Mouse (Mus musculus) gastrocnemius, postnatal 14 days (tissue): ENCODE data around the gene 4930524J08Rik. TPM values are rescaled to one million over a fixed set of nuclear protein-coding genes. Genes with fewer than 3 reads are reported as not detected.

Experiments used
- DNase-seq: peaks from one replicate; pipeline ENCODE4 v3.0.0; 2021; ENCODE audit warnings: mixed read lengths
- intact Hi-C: fragments of 180-260 bp; cut with DNase I; formaldehyde crosslinking; loops from one replicate; pipeline ENCODE4 v1.15.1; 2025; ENCODE audit warnings: low total_unique reads
- total RNA-seq, 2 experiments: library from RNA; stranded (reverse); gene quantifications; 2 replicates each; pipeline ENCODE4 v1.2.3; 2021

4930524J08Rik gene
- total RNA-seq, 2 experiments from 2014 or later, result 0.55 to 0.64 TPM

DNA sequence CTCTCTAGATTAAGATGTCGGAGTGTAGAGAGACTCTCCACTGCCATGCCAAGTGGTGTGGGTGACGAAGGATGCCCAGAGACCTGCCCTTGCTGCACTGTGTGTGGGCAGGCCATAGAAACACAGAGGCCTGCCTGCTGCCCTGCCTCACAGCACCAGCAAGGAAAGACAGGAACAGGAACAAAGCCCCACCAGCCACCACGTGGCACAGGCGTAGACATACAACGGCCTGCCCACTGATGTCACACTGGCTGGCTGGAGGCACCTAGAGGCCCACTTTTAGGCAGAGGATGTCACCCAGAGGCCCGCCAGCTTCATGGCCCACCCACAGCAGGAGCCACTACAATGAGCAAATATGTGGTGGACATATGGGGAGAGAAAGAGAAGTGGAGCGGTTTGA is 21.2 kb downstream of the 4930524J08Rik start:
- intact Hi-C loops, result no loop called here
- no peak for DNase-seq

DNA sequence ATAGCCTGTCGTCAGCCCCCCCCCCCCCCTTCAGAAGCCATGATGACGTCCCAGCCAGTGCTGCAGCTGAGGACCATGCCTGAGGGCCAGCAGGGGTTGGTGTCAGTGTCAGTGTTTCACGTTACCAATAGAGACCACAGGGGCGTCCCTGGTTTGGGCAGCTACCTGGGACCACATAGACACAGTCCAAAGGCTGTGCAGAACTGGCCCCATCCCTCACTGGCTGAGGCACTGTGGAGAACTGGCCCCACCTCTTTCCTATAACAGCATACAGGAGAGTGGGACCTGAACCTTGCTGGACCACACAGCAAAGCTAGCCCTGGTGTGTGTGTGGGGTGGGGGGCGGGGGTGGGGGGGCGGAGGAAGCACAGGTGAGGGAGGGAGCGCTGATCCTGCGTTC is 21.6 kb downstream of the 4930524J08Rik start:
- intact Hi-C loops, result no loop called here
- DNase-seq, result no peak

DNA sequence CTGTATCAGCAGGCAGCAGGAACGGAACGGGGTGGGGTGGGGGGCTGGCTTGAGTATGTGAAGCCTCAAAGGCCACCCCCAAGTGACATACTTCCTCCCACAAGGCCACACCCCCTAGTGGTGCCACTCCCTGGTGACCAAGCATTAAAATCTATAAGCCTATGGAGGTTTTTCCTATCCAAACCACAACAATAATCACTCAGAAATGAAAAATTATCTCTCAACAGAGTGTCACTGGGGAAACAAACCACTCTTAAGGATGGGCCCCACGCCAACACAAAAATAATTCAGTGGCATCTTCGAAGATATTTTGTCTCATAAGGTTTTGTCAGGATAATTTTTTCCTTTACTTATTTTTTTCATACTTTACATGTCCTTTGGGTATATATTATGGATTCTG is 25.0 kb downstream of the 4930524J08Rik start:
- no peak for DNase-seq
- intact Hi-C loops, result no loop called here

DNA sequence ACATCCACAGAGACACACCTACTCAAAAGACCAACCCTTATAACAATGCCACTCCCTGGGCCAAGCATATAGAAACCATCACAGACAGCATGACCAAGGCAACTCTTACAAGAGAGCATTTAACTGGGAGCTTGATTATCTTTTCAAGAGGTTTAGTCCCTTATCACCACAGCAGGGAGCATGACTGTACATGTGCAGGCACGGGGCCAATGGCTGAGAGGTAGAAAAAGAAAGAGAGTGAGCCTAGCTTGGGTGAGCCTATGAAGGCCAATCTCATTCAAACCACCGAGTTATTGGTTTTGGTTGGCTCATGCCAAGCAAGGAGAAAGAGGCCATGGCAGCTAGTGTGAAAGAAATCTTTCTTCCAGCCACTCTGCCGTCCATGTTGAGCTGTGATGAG is 26.6 kb downstream of the 4930524J08Rik start:
- intact Hi-C loops, result no loop called here
- DNase-seq, result no peak

DNA sequence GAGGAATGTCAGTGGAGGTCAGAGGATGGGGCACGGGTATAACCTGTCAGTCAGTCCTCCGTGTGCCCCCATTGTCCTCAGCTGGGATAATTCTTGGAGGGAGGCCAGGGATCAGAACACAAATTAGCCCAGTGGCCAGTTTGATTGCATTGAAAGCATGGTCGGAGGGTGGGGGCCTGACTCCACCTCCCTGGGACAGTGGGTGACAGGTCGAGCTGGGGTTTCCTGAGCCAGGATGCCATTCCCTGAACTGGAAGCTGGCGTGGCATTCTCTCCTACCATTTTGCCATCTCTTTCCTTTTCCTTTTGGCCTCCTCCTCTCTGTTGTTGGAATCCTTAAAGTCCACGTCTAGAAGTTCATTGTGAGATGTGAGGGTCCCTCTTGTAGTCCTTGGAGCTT is 27.0 kb downstream of the 4930524J08Rik start:
- intact Hi-C loops, result no loop called here
- no peak for DNase-seq

DNA sequence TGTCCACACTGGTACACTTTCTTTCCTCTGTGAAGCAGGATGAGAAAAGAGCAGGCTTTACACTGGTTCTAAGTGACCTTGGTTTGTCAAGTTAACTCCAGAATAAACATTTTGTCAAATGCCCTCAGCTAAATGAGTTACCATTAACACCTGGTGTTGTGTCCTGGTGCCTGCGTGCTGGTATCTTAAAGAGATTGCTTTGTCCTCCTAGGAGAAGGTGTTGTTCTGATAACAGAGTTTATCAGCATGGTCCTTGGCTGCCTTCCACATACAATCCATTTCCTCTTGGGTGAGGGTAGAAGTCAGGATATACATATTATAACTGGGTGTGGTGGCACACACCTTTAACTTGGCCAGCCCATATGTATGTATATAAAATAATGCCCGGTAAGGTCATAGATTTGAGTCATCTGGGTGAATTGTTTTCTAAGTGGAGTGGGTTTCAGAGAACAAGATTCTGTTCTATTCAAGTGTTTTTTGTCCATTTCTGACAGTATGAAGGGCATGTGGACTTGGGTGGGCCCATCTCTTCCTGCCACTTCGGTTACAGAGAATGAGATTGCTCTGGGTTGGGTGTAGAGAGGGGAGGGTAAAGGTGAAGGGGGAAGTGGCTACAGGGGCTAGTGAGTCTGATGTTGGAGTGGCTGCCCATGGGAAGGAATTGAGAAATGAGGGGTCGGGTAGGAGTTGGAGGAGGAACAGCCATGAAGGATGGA is 27.6 kb downstream of the 4930524J08Rik start:
- DNase-seq, result no peak

DNA sequence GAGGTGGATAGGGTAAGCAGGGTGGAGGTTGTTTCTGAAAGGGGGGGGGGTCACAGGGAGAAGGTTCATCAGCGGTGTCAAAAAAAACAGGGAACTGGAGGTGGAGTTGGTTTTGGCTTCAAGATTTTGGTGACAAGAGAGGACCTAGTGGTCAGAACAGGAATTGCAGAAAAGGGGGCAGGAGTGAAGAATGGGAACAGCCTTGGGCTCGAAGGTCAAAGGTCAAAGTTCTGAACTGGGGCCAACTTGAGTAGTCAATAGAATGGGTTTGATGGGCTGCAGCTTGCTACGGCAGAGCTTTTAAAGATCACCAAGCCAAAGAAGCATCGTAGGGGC is 28.1 kb downstream of the 4930524J08Rik start:
- intact Hi-C loops, result no loop called here
- no peak for DNase-seq

More for the DNA sequence above, 27.6 kb downstream of the 4930524J08Rik start:
- intact Hi-C loops, result no loop called here

DNA sequence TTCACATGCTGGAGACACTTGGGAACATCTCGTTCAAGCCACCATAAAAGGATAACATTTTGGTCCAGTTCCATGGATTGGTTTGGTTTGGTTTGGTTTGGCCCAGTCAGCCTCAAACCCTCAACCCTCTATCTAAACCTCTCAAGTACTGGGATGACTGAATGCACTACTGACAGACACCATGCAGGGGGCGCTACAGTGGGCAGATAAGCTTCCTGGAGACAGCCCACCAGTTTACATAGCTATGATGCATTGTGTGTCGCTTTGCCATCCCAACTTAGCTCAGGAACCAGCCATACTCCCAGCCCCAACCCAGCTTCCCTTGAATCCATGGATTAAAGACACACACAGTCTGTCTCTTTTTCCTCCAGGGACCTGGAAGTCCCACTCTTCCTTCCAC is 29.6 kb downstream of the 4930524J08Rik start:
- intact Hi-C loops, result no loop called here
- no peak for DNase-seq

DNA sequence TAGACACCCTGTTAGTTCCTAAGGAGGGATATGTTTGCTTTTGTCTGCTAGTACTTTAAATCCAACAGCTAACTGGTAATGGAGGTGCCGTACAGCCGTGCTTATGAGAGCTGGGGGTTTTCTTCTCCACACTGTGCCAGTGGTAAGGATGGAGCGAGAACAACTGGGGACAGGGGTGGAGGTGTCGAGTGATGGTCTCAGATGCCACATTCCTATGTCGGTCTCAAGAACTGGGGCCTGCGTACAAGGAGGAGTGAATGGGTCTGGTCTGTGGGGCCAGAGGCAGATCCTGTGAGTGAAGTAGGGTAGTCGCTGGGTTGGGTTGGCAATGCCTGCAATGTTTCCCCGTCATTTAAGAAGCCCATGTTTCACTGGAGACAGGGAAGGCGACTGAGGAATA is 33.7 kb downstream of the 4930524J08Rik start:
- intact Hi-C loops, result no loop called here
- DNase-seq, result no peak

DNA sequence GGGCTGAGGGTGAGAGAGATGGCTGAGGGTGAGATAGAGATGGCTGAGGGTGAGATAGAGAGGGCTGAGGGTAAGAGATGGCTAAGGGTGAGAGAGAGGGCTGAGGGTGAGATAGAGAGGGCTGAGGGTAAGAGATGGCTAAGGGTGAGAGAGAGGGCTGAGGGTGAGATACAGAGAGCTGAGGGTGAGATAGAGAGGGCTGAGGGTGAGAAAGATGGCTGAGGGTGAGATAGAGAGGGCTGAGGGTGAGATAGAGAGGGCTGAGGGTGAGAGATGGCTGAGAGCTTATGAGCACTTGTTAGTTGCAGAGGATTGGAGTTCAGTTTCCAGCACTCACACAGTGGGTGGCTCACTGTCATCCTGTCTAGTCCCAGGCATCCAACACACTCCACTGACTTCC is 41.2 kb downstream of the 4930524J08Rik start:
- DNase-seq, result no peak
- intact Hi-C loops, result no loop called here

DNA sequence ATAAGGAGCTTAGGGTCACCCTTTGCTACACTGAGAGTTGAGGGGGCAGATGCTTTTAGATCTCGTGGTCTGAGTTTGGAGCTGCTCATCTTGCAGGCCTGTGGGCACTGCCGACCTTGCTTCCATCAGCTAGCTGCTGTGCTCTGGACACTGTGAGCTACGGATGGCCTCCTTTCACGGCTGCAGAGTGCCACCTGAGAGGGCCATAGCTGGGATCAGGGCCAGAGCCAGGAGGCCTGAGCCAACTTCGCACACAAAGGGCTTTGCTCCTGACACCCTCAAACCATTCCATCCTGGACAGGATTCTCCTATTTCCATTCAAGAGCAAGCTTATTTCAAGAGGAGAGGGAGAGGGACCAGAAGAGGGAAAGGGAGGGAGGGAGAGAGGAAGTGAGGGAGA is 45.5 kb downstream of the 4930524J08Rik start:
- no peak for DNase-seq
- intact Hi-C loops, result no loop called here

DNA sequence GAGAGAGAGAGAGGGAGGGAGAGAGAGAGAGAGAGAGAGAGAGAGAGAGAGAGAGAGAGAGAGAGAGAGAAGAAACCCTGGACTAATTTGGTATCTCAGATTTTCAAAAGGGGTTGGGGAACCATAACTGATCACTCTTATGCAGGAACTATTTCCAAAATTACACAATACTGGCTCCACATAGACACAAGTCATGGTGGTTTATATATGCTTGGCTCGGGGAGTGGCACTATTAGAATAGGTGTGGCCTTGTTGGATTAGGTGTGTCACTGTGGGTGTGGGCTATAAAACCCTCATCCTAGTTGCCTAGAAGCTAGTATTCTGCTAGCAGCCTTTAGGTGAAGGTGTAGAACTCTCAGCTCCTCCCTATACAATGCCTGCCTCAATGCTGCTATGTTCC is 46.0 kb downstream of the 4930524J08Rik start:
- intact Hi-C loops, result no loop called here
- no peak for DNase-seq

Other genes with a start within 250 kb of the 4930524J08Rik start
- 1 to 10 TPM; 1.2 to 1.7 TPM for gene Rasgef1b, start 250.0 kb upstream of the 4930524J08Rik start, total RNA-seq
- not detected for gene Vamp9, start 72.8 kb upstream of the 4930524J08Rik start, total RNA-seq
- 10 to 100 TPM; 74.9 to 93.6 TPM for gene Hnrnpd, start 123 bp upstream of the 4930524J08Rik start, total RNA-seq
- 10 to 100 TPM; 56.1 to 60.2 TPM for gene Hnrnpdl, start 60.6 kb downstream of the 4930524J08Rik start, total RNA-seq
- 1 to 10 TPM; 6.2 to 6.9 TPM for gene Enoph1, start 60.9 kb downstream of the 4930524J08Rik start, total RNA-seq
- 1 to 10 TPM; 3.6 to 4.1 TPM for gene Tmem150c, start 180.7 kb downstream of the 4930524J08Rik start, total RNA-seq